Mouse (Mus musculus): Measurements from ENCODE around the gene Btnl1. TPM values are rescaled to one million over a fixed set of nuclear protein-coding genes. Genes with fewer than 3 reads are reported as not detected.

The Btnl1 gene
- polyA plus RNA-seq, 1 experiment from 2014 or later: not detected

GRCm38 (mm10) chr17:34346041-34346440 is 30.9 kb upstream of the Btnl1 start:
- no peak for ATAC-seq (replicated peaks; ENCODE audit: low FRiP score, low read depth)
- DNase-seq (ENCODE audit: low spot score): no peak
- Histone ChIP-seq H3K4me2 (ENCODE audit: low read length) (no peak overlapping the region), H3K4me1 (replicated peaks; ENCODE audit: insufficient read depth, low read length) (no peaks in the 10 kb centered on the region), H3K36me3 (ENCODE audit: insufficient read depth, low read length) (no peaks in the 10 kb centered on the region), H3K9ac (ENCODE audit: low read depth, low read length) (no peak overlapping the region), H3K9me3 (replicated peaks; ENCODE audit: low read length) (no peaks in the 10 kb centered on the region), H3K4me3 (replicated peaks; ENCODE audit: low read depth, low read length) (no peak overlapping the region), H3K27me3 (ENCODE audit: insufficient read depth, low read length) (no peaks in the 10 kb centered on the region), H3K27ac (no peak overlapping the region)
- 68% methylated on average over 3 of the region's 3 CpGs for WGBS
- no peak for TF ChIP-seq CTCF (IDR thresholded peaks at IDR 0.05; ENCODE audit: low read depth)

GRCm38 (mm10) chr17:34347606-34348308 is 29.2 kb upstream of the Btnl1 start:
- Histone ChIP-seq H3K4me3 (replicated peaks; ENCODE audit: low read depth, low read length) (no peak overlapping the region), H3K27ac (no peak overlapping the region), H3K9ac (ENCODE audit: low read depth, low read length) (no peak overlapping the region), H3K4me2 (ENCODE audit: low read length) (no peak overlapping the region), H3K27me3 (ENCODE audit: insufficient read depth, low read length) (no peaks in the 10 kb centered on the region), H3K9me3 (replicated peaks; ENCODE audit: low read length) (no peaks in the 10 kb centered on the region), H3K36me3 (ENCODE audit: insufficient read depth, low read length) (no peaks in the 10 kb centered on the region), H3K4me1 (replicated peaks; ENCODE audit: insufficient read depth, low read length) (no peaks in the 10 kb centered on the region)
- ATAC-seq (replicated peaks; ENCODE audit: low FRiP score, low read depth) (no peak), DNase-seq (ENCODE audit: low spot score) (peak; percentile 60)
- WGBS: 67% methylated on average over 6 of the region's 6 CpGs
- no peak for TF ChIP-seq CTCF (IDR thresholded peaks at IDR 0.05; ENCODE audit: low read depth)

- peak; percentile 83 for DNase-seq (ENCODE audit: low spot score)
- peak; percentile 93 for TF ChIP-seq CTCF (IDR thresholded peaks at IDR 0.05; ENCODE audit: low read depth)
- H3K4me2 ChIP-seq (ENCODE audit: low read length): no peak overlapping the region
- H3K4me3 ChIP-seq (replicated peaks; ENCODE audit: low read depth, low read length): no peak overlapping the region
- no peak; the same call in 1 of the 2 replicates for ATAC-seq (replicated peaks; ENCODE audit: low FRiP score, low read depth)
- no peaks in the 10 kb centered on the region for H3K27me3 ChIP-seq (ENCODE audit: insufficient read depth, low read length)
- 6% methylated on average over 4 of the region's 4 CpGs for WGBS
- H3K27ac ChIP-seq: no peak overlapping the region
- no peak overlapping the region for H3K9ac ChIP-seq (ENCODE audit: low read depth, low read length)
- no peaks in the 10 kb centered on the region for H3K36me3 ChIP-seq (ENCODE audit: insufficient read depth, low read length)
- no peaks in the 10 kb centered on the region for H3K4me1 ChIP-seq (replicated peaks; ENCODE audit: insufficient read depth, low read length)
- no peaks in the 10 kb centered on the region for H3K9me3 ChIP-seq (replicated peaks; ENCODE audit: low read length)
Measured at GRCm38 (mm10) chr17:34349429-34349828, 27.5 kb upstream of the Btnl1 start.

- DNase-seq (ENCODE audit: low spot score) (no peak), ATAC-seq (replicated peaks; ENCODE audit: low FRiP score, low read depth) (no peak)
- no peaks in the 10 kb centered on the region for H3K4me1 ChIP-seq (replicated peaks; ENCODE audit: insufficient read depth, low read length)
- H3K27ac ChIP-seq: no peak within 1 kb of the TSS
- no peaks in the 10 kb centered on the region for H3K27me3 ChIP-seq (ENCODE audit: insufficient read depth, low read length)
- H3K36me3 ChIP-seq (ENCODE audit: insufficient read depth, low read length): no peaks in the 10 kb centered on the region
- H3K9me3 ChIP-seq (replicated peaks; ENCODE audit: low read length): no peaks in the 10 kb centered on the region
- 86% methylated on average over 5 of the region's 5 CpGs for WGBS
- no peak for TF ChIP-seq CTCF (IDR thresholded peaks at IDR 0.05; ENCODE audit: low read depth)
- no peak within 1 kb of the TSS for H3K9ac ChIP-seq (ENCODE audit: low read depth, low read length)
- H3K4me3 ChIP-seq (replicated peaks; ENCODE audit: low read depth, low read length): no peak within 1 kb of the TSS
- H3K4me2 ChIP-seq (ENCODE audit: low read length): no peak within 1 kb of the TSS
Measured at GRCm38 (mm10) chr17:34354539-34354938, 22.4 kb upstream of the Btnl1 start, which contains the start of gene Btnl2. Gene Btnl2 (plus strand): TSS chr17:34354822.

- Histone ChIP-seq H3K9ac (ENCODE audit: low read depth, low read length) (no peak overlapping the region), H3K36me3 (ENCODE audit: insufficient read depth, low read length) (no peaks in the 10 kb centered on the region), H3K4me2 (ENCODE audit: low read length) (no peak overlapping the region), H3K4me1 (replicated peaks; ENCODE audit: insufficient read depth, low read length) (no peaks in the 10 kb centered on the region), H3K9me3 (replicated peaks; ENCODE audit: low read length) (no peaks in the 10 kb centered on the region), H3K27ac (no peak overlapping the region), H3K4me3 (replicated peaks; ENCODE audit: low read depth, low read length) (no peak overlapping the region), H3K27me3 (ENCODE audit: insufficient read depth, low read length) (no peaks in the 10 kb centered on the region)
- no peak for TF ChIP-seq CTCF (IDR thresholded peaks at IDR 0.05; ENCODE audit: low read depth)
- ATAC-seq (replicated peaks; ENCODE audit: low FRiP score, low read depth) (no peak), DNase-seq (ENCODE audit: low spot score) (no peak)
- WGBS: 76% methylated on average over 1 of the region's 1 CpGs
Measured at GRCm38 (mm10) chr17:34354940-34355339, 22.0 kb upstream of the Btnl1 start.

- Histone ChIP-seq H3K27me3 (ENCODE audit: insufficient read depth, low read length) (no peaks in the 10 kb centered on the region), H3K4me3 (replicated peaks; ENCODE audit: low read depth, low read length) (no peak overlapping the region), H3K36me3 (ENCODE audit: insufficient read depth, low read length) (no peaks in the 10 kb centered on the region), H3K9ac (ENCODE audit: low read depth, low read length) (no peak overlapping the region), H3K27ac (no peak overlapping the region), H3K9me3 (replicated peaks; ENCODE audit: low read length) (no peaks in the 10 kb centered on the region), H3K4me2 (ENCODE audit: low read length) (no peak overlapping the region), H3K4me1 (replicated peaks; ENCODE audit: insufficient read depth, low read length) (no peaks in the 10 kb centered on the region)
- TF ChIP-seq CTCF (IDR thresholded peaks at IDR 0.05; ENCODE audit: low read depth): no peak
- 82% methylated on average over 15 of the region's 15 CpGs for WGBS
- ATAC-seq (replicated peaks; ENCODE audit: low FRiP score, low read depth) (no peak), DNase-seq (ENCODE audit: low spot score) (no peak)
Measured at GRCm38 (mm10) chr17:34362954-34363546, 13.9 kb upstream of the Btnl1 start.

Measured in kidney, postnatal 0 days (tissue).